Comparison of ENCODE assay signal across 8 mouse cellular contexts in the genomic region with DNA sequence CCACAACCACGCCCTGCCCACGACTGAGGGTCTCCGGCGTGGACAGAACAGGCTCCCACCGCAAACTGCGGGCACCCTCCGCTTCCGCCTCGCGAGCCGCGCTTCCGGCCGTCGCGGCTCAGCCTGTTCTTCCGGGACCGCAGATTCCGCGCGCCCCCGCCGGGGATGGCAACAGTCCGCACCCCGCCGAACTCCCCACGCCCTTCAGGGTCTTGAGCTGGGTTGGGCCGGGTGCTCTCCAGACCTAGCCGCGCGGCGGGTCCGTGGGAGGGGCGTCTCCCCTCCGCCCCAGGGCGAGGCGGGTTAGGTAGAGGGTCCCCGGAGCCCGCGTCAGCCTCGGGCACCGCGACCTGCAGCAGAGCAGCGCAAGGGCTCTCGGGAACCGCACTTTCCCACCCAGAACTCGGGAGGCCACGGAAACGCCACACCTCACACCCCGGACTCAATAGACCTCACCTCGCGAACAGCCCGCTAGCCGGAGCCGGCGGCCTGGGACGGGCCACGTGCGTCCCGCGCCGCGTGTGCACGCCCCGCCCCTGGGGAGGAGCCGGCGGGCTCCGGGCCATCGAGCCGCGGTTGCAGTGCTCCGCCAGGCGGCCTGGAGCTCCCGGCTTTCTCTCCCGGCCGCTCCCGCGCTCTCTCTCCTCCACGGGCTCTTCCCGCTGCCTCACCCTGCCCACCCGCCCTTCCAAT. TPM values are rescaled to one million over a fixed set of nuclear protein-coding genes. Genes with fewer than 3 reads are reported as not detected.
DNase-seq lines count a peak whose midpoint lies in the region; ATAC-seq and TF ChIP-seq lines count a peak whose summit lies in the region.

A gene (plus strand): TSS at position 377 of the 693 bp plus-strand sequence.
A gene (minus strand): TSS at position 514 of the 693 bp plus-strand sequence.

- no peaks in the 10 kb centered on the region for H3K27me3 ChIP-seq in embryonic facial prominence, embryonic 11.5 days (ENCODE audit: control insufficient read depth, insufficient read depth, low read length)
- H3K27me3 ChIP-seq in kidney, adult 2 months (replicated peaks; ENCODE audit: control insufficient read depth, insufficient read depth, low read length), result no peaks in the 10 kb centered on the region
- H3K27me3 ChIP-seq in limb, embryonic 15.5 days, result no peaks in the 10 kb centered on the region
- H3K27me3 ChIP-seq in midbrain, postnatal 0 days (ENCODE audit: insufficient read depth, low read length), result no peaks in the 10 kb centered on the region

- peak; percentile 90 for ATAC-seq in embryonic facial prominence, embryonic 11.5 days (replicated peaks; ENCODE audit: insufficient number of reproducible peaks, low FRiP score, low TSS enrichment, low read depth)
- ATAC-seq in limb, embryonic 15.5 days (ENCODE audit: insufficient number of reproducible peaks, low FRiP score, low TSS enrichment, low read depth), result peak; percentile 90
- ATAC-seq in midbrain, postnatal 0 days (ENCODE audit: low FRiP score), result peak; percentile 90

- no peaks in the 10 kb centered on the region for H3K4me1 ChIP-seq in embryonic facial prominence, embryonic 11.5 days (ENCODE audit: control insufficient read depth, insufficient read depth, low read length)
- peaks cover 3% of the 10 kb centered on the region; the same call in 1 of the 2 replicates for H3K4me1 ChIP-seq in kidney, adult 2 months (ENCODE audit: control insufficient read depth, insufficient read depth, low read length)
- H3K4me1 ChIP-seq in limb, embryonic 15.5 days, result peaks cover 19% of the 10 kb centered on the region
- no peaks in the 10 kb centered on the region; the same call in 1 of the 2 replicates for H3K4me1 ChIP-seq in midbrain, postnatal 0 days (ENCODE audit: insufficient read depth, low read length)

- DNase-seq in 3T3-L1 (ENCODE audit: low read depth, low spot score), result peak; percentile 77
- peak; percentile 86 for DNase-seq in adrenal gland, postnatal 25 days
- peak; percentile 89 for DNase-seq in embryonic facial prominence, embryonic 11.5 days (ENCODE audit: low spot score)
- peak; percentile 83 to 89 for DNase-seq in heart, adult 18-20 months
- DNase-seq in kidney, adult 2 months, result peak; percentile 87
- peak; percentile 82 for DNase-seq in midbrain, postnatal 0 days (ENCODE audit: low spot score)
- peak; percentile 66 to 73 for DNase-seq in spleen, postnatal 14 days (ENCODE audit: low spot score in 2 of 2)

- peak within 1 kb of the TSS; percentile 86 for H3K9ac ChIP-seq in embryonic facial prominence, embryonic 11.5 days (replicated peaks; ENCODE audit: low read length)
- H3K9ac ChIP-seq in limb, embryonic 15.5 days, result peak within 1 kb of the TSS; percentile 79
- peak within 1 kb of the TSS; percentile 82 for H3K9ac ChIP-seq in midbrain, postnatal 0 days (replicated peaks; ENCODE audit: low read length, poor library complexity, severe bottlenecking)

- peak within 1 kb of the TSS; percentile 60 for H3K27ac ChIP-seq in embryonic facial prominence, embryonic 11.5 days (replicated peaks; ENCODE audit: low read depth, low read length)
- peak within 1 kb of the TSS; percentile 87 for H3K27ac ChIP-seq in kidney, adult 2 months (ENCODE audit: insufficient read depth, low read depth, low read length)
- peak within 1 kb of the TSS; percentile 93 for H3K27ac ChIP-seq in limb, embryonic 15.5 days
- H3K27ac ChIP-seq in midbrain, postnatal 0 days (ENCODE audit: low read depth, low read length), result peak within 1 kb of the TSS; percentile 80

- H3K4me2 ChIP-seq in embryonic facial prominence, embryonic 11.5 days (ENCODE audit: low read depth, low read length), result peak within 1 kb of the TSS; percentile 94
- peak within 1 kb of the TSS; percentile 91 for H3K4me2 ChIP-seq in limb, embryonic 15.5 days
- H3K4me2 ChIP-seq in midbrain, postnatal 0 days (ENCODE audit: low read depth, low read length, poor library complexity, severe bottlenecking), result peak within 1 kb of the TSS; percentile 82

- under 1% methylated on average over 78 of the region's 81 CpGs for WGBS in embryonic facial prominence, embryonic 11.5 days
- WGBS in kidney, adult 2 months, result under 1% methylated on average over 79 of the region's 81 CpGs
- under 1% methylated on average over 79 of the region's 81 CpGs for WGBS in limb, embryonic 15.5 days
- under 1% methylated on average over 70 of the region's 81 CpGs for WGBS in midbrain, postnatal 0 days

- no peaks in the 10 kb centered on the region; the same call in 1 of the 2 replicates for H3K36me3 ChIP-seq in embryonic facial prominence, embryonic 11.5 days (replicated peaks; ENCODE audit: control insufficient read depth, insufficient read depth, low read depth, low read length)
- H3K36me3 ChIP-seq in kidney, adult 2 months (ENCODE audit: control insufficient read depth, insufficient read depth, low read length), result no peaks in the 10 kb centered on the region
- peaks cover 19% of the 10 kb centered on the region for H3K36me3 ChIP-seq in limb, embryonic 15.5 days
- peaks cover 9% of the 10 kb centered on the region; the same call in 1 of the 2 replicates for H3K36me3 ChIP-seq in midbrain, postnatal 0 days (ENCODE audit: insufficient read depth, low read length)

- no peaks in the 10 kb centered on the region for H3K9me3 ChIP-seq in embryonic facial prominence, embryonic 11.5 days (replicated peaks; ENCODE audit: control insufficient read depth, low read length)
- no peaks in the 10 kb centered on the region for H3K9me3 ChIP-seq in limb, embryonic 15.5 days
- no peaks in the 10 kb centered on the region for H3K9me3 ChIP-seq in midbrain, postnatal 0 days (ENCODE audit: low read length)

- H3K4me3 ChIP-seq in embryonic facial prominence, embryonic 11.5 days (ENCODE audit: low read depth, low read length), result peak within 1 kb of the TSS; percentile 71
- H3K4me3 ChIP-seq in kidney, adult 2 months (ENCODE audit: insufficient read depth, low read depth, low read length), result peak within 1 kb of the TSS; percentile 85
- H3K4me3 ChIP-seq in limb, embryonic 15.5 days, result peak within 1 kb of the TSS; percentile 93
- H3K4me3 ChIP-seq in midbrain, postnatal 0 days (ENCODE audit: low read depth, low read length), result peak within 1 kb of the TSS; percentile 73

- peak; percentile 23; the same call in 1 of the 2 replicates for TF ChIP-seq CTCF in kidney, adult 2 months (conservative IDR thresholded peaks at IDR 0.05; ENCODE audit: insufficient read depth, insufficient read length, low read depth, low read length)
- TF ChIP-seq CTCF in midbrain, postnatal 0 days (IDR thresholded peaks at IDR 0.05), result no peak

- peak; percentile 20 for TF ChIP-seq POLR2A in kidney, adult 2 months (IDR thresholded peaks at IDR 0.05; ENCODE audit: low read depth, low read length)

RNA-seq across cellular contexts. Expression of the first gene that starts in this region (rescaled TPM):
- total RNA-seq in adrenal gland, postnatal 25 days (2021), result 14.5 and 15.9 TPM in 2 replicates
- 8.1 and 8.2 TPM in 2 replicates for polyA plus RNA-seq in embryonic facial prominence, embryonic 11.5 days (2014; fragmentation: Nextera tagmentation; extraction: Ambion mirVana)
- 1 to 10 TPM; 3.2 to 5.2 TPM for total RNA-seq in heart, adult 18-20 months (2021)
- 36.4 and 48.0 TPM in 2 replicates for polyA plus RNA-seq in kidney, adult 2 months (2012; rRNA removed)
- polyA plus RNA-seq in limb, embryonic 15.5 days (2015; fragmentation: Nextera tagmentation; extraction: Ambion mirVana), result 9.9 and 11.6 TPM in 2 replicates
- total RNA-seq in midbrain, postnatal 0 days (2014; rRNA removed), result 9.4 and 13.6 TPM in 2 replicates
- 4.4 and 4.7 TPM in 2 replicates for polyA plus RNA-seq in midbrain, postnatal 0 days (2015; fragmentation: Nextera tagmentation; extraction: Ambion mirVana)

RNA-seq across cellular contexts. Expression of the second gene that starts in this region (rescaled TPM):
- total RNA-seq in adrenal gland, postnatal 25 days (2021), result 10.5 and 11.8 TPM in 2 replicates
- 3.0 and 3.7 TPM in 2 replicates for polyA plus RNA-seq in embryonic facial prominence, embryonic 11.5 days (2014; fragmentation: Nextera tagmentation; extraction: Ambion mirVana)
- total RNA-seq in heart, adult 18-20 months (2021), result 1 to 10 TPM; 6.4 to 7.3 TPM
- polyA plus RNA-seq in kidney, adult 2 months (2012; rRNA removed), result 1.7 and 2.3 TPM in 2 replicates
- 1.8 and 2.5 TPM in 2 replicates for polyA plus RNA-seq in limb, embryonic 15.5 days (2015; fragmentation: Nextera tagmentation; extraction: Ambion mirVana)
- total RNA-seq in midbrain, postnatal 0 days (2014; rRNA removed), result 1.9 and 3.7 TPM in 2 replicates
- 1.6 and 1.7 TPM in 2 replicates for polyA plus RNA-seq in midbrain, postnatal 0 days (2015; fragmentation: Nextera tagmentation; extraction: Ambion mirVana)

Comparison
In these comparisons a context has a peak if more than half of its experiments do, and no peak if none do; other contexts are left out.
1. Peak in every context shown above with its lines: DNase-seq, ATAC-seq, H3K4me3 ChIP-seq and H3K27ac ChIP-seq.